Mouse (Mus musculus) spleen, adult 2 months (tissue): ENCODE data around the gene Pkn3. TPM values are rescaled to one million over a fixed set of nuclear protein-coding genes. Genes with fewer than 3 reads are reported as not detected.
A peak's percentile ranks its signal among the peaks of the same experiment; 100 is the strongest.

ENCODE experiments used
- DNase-seq, 2 experiments: peaks; one replicate each; pipeline versions ENCODE4 v3.0.0 to v3.0.0-alpha.2; 2012 to 2021; ENCODE audit warnings: low spot score in 2 of 2, low read depth in 1 of 2
- H3K27ac ChIP-seq: fragments of 200-500 bp; 2 replicates; pipeline ENCODE4 v1.5.1; 2012; ENCODE audit warnings: low read length, inconsistent platforms; ENCODE audit not compliant: insufficient read depth
- H3K27me3 ChIP-seq: fragments of 200-500 bp; 2 replicates; pipeline ENCODE4 v1.6.1; 2012; ENCODE audit warnings: mild to moderate bottlenecking, moderate library complexity, low read length, inconsistent platforms; ENCODE audit not compliant: control insufficient read depth, insufficient read depth
- H3K36me3 ChIP-seq: fragments of 200-500 bp; 2 replicates; pipeline ENCODE4 v1.6.1; 2012; ENCODE audit warnings: mild to moderate bottlenecking, low read length, inconsistent platforms; ENCODE audit not compliant: control insufficient read depth, insufficient read depth
- H3K4me1 ChIP-seq: fragments of 200-500 bp; 2 replicates; pipeline ENCODE4 v1.6.1; 2011; ENCODE audit warnings: inconsistent platforms; ENCODE audit not compliant: control insufficient read depth, insufficient read depth, insufficient read length
- H3K4me3 ChIP-seq: fragments of 200-500 bp; 2 replicates; pipeline ENCODE4 v1.5.1; 2011; ENCODE audit warnings: mild to moderate bottlenecking, inconsistent platforms; ENCODE audit not compliant: insufficient read depth, insufficient read length; ENCODE audit errors: extremely low read depth
- CTCF ChIP-seq: fragments of 200-500 bp; IDR thresholded peaks from 2 replicates; pipeline ENCODE4 v1.5.1; 2011; ENCODE audit warnings: mild to moderate bottlenecking, inconsistent platforms; ENCODE audit not compliant: insufficient read depth, insufficient read length, insufficient replicate concordance; ENCODE audit errors: extremely low read depth
- POLR2A ChIP-seq: fragments of 200-500 bp; IDR thresholded peaks from 2 replicates; pipeline ENCODE4 v1.6.1; 2011; ENCODE audit warnings: low read depth, low read length, inconsistent platforms
- WGBS: fragments of 180-500 bp; shearing (Covaris S2); methylation state at CpG from one replicate; pipeline ENCODE4 v1.1.7; 2018; 5-methylcytosine and 5-hydroxymethylcytosine counted together
- polyA plus RNA-seq: library from polyadenylated mRNA; depleted of rRNA; stranded (reverse); fragments of >200 nt; gene quantifications from 2 replicates; pipeline ENCODE4 v1.2.3, GENCODE M21; 2012; rRNA removed

Pkn3 gene
- 4.6 and 4.9 TPM in 2 replicates for polyA plus RNA-seq

DNA sequence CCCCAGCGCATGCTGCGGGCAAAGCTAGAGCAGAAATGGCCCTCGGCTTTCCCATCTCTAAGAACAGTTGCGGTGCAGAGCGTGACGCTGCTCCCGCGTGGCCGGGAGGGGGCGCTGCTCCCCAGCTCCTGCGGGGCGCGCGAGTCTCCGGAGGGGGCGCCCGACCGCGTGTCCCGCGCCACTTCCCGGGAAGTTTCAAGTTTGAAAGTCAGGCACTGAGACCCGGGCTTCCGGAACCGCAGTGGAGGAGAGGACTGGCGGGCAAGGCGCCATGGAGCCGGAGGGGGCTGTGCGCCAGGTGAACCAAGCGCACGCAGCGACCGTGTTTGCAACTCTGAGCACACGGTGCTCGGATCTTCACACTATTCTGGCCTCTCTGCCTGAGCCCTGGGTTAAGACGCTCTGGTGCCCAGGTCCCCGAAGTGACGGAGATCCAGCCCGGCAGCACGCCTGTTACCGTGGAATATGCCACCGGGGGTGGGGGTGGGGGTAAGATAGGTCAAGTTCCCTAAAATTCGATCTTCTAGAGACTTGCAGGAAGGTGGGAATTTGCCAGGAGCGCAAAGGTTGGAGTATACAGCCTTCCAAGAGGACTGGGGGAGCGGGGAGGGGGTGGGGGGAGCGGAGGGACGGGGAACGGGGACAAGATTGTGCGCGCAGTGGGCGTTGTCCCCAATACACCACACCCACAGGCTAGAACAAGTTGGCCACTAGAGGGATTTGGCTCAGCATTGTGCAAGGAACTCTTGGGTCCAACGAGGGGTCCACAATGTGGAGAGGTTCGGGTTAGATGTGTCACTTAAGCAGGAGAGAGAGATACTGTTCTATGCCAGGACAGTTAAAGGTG is at the start of gene Pkn3:
Gene Pkn3 (plus strand): TSS at position 183 of the 847 bp plus-strand sequence.
- DNase-seq, result peak; percentile 59 to 74
- under 1% methylated on average over 53 of the region's 53 CpGs for WGBS
- Histone ChIP-seq H3K4me3 (peak within 1 kb of the TSS; percentile 75), H3K4me1 (no peaks in the 10 kb centered on the region), H3K36me3 (0 out of 2 replicates have a peak, but pooled peaks cover 2% of the 10 kb centered on the region), H3K27ac (0 out of 2 replicates have a peak within 1 kb of the TSS, but pooled peaks have one; percentile 16), H3K27me3 (no peaks in the 10 kb centered on the region)
- no peak for TF ChIP-seq POLR2A
- peak; percentile 100 for TF ChIP-seq CTCF

DNA sequence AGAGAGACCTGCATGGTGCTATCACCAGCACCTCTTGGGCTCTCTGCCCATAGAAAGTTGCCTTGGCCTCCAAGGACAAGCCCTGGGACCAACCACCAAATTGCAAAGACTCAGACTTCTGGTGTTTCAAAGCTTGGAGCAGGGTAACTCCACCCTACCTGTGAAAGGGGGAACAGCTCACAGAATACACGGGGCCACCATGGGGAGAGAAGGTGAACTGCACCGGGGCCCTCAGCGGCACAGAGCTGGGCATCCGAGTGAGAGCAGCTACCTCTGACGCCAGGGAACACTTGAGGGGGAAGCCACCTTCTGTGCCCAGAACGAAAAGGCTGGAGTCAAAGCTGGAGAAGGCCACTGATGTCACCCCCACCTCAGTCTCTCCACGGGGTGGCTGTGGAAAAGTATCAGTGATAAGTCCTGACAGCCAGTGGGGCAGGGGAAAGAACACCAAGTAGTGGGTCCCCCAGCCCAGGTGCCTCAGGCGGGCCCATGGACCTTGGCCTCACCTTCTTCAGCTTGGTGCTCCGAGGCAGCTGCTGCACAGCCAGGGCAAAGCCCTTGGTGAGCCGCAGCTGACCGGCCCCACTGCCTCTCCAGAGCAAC is 45.1 kb upstream of the Pkn3 start:
- H3K4me3 ChIP-seq, result no peak overlapping the region
- no peak overlapping the region for H3K27ac ChIP-seq
- WGBS, result 58% methylated on average over 11 of the region's 11 CpGs
- peaks cover 44% of the 10 kb centered on the region for H3K36me3 ChIP-seq
- H3K4me1 ChIP-seq, result no peaks in the 10 kb centered on the region
- DNase-seq, result no peak
- TF ChIP-seq POLR2A, result no peak
- no peaks in the 10 kb centered on the region for H3K27me3 ChIP-seq

DNA sequence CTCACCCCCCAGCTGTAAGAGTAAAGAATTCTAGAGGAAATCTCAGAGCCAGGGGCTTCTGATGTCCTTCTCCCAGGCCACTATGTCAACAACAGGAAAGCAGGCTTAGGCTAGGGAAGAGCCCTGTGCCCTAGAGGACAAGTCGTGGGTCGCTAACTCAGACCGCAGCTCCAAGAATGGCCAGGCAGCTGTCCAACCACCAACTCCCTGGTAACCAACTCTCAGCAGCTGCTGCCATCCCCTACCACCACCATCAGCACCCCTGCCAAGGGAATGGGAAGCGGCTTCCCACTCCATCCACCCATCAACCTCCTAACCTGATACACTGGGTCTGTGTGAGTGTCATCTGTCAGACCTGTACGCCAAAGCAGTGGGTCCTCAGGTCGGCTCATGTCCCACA is 44.5 kb upstream of the Pkn3 start:
- Histone ChIP-seq H3K27ac (no peak overlapping the region), H3K36me3 (peaks cover 38% of the 10 kb centered on the region), H3K4me1 (no peaks in the 10 kb centered on the region), H3K27me3 (no peaks in the 10 kb centered on the region), H3K4me3 (no peak overlapping the region)
- WGBS, result 91% methylated on average over 6 of the region's 6 CpGs
- TF ChIP-seq CTCF, result no peak
- TF ChIP-seq POLR2A, result no peak
- DNase-seq, result no peak

DNA sequence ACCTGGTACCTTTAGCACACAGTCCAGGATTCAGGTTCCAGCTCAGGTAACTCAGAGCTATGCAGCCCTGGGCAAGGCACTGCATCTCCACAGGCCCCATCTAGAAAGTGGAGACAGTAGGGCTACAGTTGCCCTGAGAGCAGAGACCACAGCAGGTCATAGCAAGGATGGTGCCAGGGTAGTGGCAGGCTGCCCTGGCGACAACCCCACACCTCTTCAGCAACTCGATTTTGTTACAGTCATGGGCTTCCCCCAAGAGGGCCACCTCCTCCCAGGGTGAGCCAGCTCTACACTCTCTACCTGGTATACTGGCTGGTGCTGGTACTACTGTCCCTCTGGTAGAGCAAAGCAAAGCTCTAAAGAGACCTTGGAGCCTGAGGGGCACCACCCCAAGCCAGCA is 39.7 kb upstream of the Pkn3 start:
- H3K36me3 ChIP-seq, result no peaks in the 10 kb centered on the region
- no peak for DNase-seq
- no peaks in the 10 kb centered on the region for H3K4me1 ChIP-seq
- no peak overlapping the region for H3K4me3 ChIP-seq
- no peak overlapping the region for H3K27ac ChIP-seq
- WGBS, result 84% methylated on average over 2 of the region's 2 CpGs
- no peaks in the 10 kb centered on the region for H3K27me3 ChIP-seq
- TF ChIP-seq CTCF, result no peak
- no peak for TF ChIP-seq POLR2A

DNA sequence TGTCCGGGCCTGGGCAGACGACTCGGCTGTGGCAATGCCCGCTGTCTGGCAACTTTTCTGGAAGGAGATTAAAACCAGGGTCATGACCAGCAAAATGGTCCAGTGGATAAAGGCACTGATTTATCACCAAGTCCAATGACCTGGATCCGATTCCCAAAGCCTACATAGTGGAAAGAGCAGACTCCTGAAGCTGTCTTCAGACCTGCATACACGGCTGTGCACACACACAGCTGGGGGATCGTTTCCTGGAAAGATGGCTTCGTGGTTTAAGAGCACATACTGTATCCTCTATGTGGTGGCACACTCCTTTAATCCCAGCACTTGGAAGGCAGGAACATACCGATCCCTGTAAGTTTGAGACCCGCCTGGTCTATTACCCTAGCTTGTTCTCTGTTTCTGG is 39.1 kb upstream of the Pkn3 start:
- Histone ChIP-seq H3K27ac (no peak overlapping the region), H3K27me3 (no peaks in the 10 kb centered on the region), H3K4me1 (no peaks in the 10 kb centered on the region), H3K36me3 (no peaks in the 10 kb centered on the region), H3K4me3 (no peak overlapping the region)
- TF ChIP-seq CTCF, result no peak
- no peak for TF ChIP-seq POLR2A
- 89% methylated on average over 10 of the region's 10 CpGs for WGBS
- DNase-seq, result no peak

DNA sequence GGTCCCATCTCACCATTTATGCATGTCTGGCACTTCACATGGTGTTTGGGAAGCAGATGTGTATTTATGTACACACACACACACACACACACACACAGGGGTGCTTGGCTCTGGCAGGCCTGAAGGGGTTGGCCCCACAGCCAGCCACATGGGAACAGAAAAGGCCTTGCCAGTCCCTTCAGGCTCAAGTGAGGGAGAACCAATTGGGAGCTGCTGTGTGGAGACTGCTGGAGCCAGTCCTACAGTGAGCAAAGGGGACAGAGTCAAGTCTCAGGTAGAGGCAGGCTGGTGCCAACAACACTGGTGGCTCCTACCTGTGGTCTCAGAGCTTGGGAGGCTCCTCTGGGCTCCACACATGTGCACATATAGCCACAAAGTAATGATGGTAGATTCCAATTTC is 37.8 kb upstream of the Pkn3 start:
- no peak overlapping the region for H3K27ac ChIP-seq
- DNase-seq, result no peak

DNA sequence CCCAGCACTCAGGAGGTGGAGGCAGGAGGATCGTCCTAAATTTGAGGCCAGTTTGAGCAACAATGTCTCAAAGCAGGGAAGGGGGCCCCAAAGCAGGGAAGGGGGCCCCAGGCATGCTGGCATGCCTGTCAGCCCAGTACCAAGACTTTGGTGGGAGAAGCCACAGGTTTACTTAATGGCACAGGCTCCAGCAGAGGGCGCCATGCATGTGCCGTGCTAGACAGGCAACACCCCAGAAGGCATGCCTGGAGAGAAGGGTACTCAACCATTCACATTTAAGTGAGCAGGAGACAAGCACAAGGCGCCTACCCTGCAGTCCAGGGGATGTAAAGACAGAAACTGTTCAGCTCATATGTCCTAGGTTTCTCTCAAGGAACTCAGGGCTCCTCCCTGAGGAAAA is 35.0 kb upstream of the Pkn3 start:
- Histone ChIP-seq H3K27me3 (no peaks in the 10 kb centered on the region), H3K4me1 (no peaks in the 10 kb centered on the region), H3K36me3 (no peaks in the 10 kb centered on the region), H3K4me3 (no peak overlapping the region), H3K27ac (no peak overlapping the region)
- DNase-seq, result peak; percentile 64 to 83
- 6% methylated on average over 4 of the region's 4 CpGs for WGBS
- TF ChIP-seq CTCF (peak; percentile 85; the same call in 1 of the 2 replicates), POLR2A (no peak)

More for the DNA sequence above, 37.8 kb upstream of the Pkn3 start:
- no peaks in the 10 kb centered on the region for H3K36me3 ChIP-seq
- TF ChIP-seq POLR2A, result no peak
- no peaks in the 10 kb centered on the region for H3K4me1 ChIP-seq
- H3K4me3 ChIP-seq, result no peak overlapping the region
- no peaks in the 10 kb centered on the region for H3K27me3 ChIP-seq
